Mouse (Mus musculus) neural tube, embryonic 11.5 days (tissue): ENCODE results near the gene Ttc23. TPM values are rescaled to one million over a fixed set of nuclear protein-coding genes. Genes with fewer than 3 reads are reported as not detected.

ENCODE experiments used
- ATAC-seq: fragments of 200-750 bp; cut with Nextera tagmentation; 2 replicates; pipeline ENCODE4 v1.8.0; 2017; ENCODE audit warnings: moderate number of reproducible peaks, mild to moderate bottlenecking, moderate TSS enrichment, moderate library complexity; ENCODE audit not compliant: insufficient read depth, low FRiP score, low TSS enrichment
- DNase-seq: peaks from one replicate; pipeline ENCODE4 v3.0.0-alpha.2; 2015; ENCODE audit warnings: low spot score
- H3K27ac ChIP-seq: fragments of 300-500 bp; sonication (generic); 2 replicates; pipeline ENCODE4 v1.5.1; 2014; ENCODE audit warnings: low read depth, mild to moderate bottlenecking, low read length
- H3K27me3 ChIP-seq: fragments of 300-500 bp; sonication (generic); 2 replicates; pipeline ENCODE4 v1.6.1; 2014; ENCODE audit warnings: mild to moderate bottlenecking, low read length, mixed read lengths; ENCODE audit not compliant: control insufficient read depth, insufficient read depth
- H3K36me3 ChIP-seq: fragments of 300-500 bp; sonication (generic); 2 replicates; pipeline ENCODE4 v1.6.1; 2014; ENCODE audit warnings: mild to moderate bottlenecking, low read length, moderate library complexity, mixed read lengths; ENCODE audit not compliant: control insufficient read depth, insufficient read depth
- H3K4me1 ChIP-seq: fragments of 300-500 bp; sonication (generic); 2 replicates; pipeline ENCODE4 v1.6.1; 2014; ENCODE audit warnings: low read length, mixed read lengths; ENCODE audit not compliant: control insufficient read depth, insufficient read depth
- H3K4me2 ChIP-seq: fragments of 300-500 bp; sonication (generic); 2 replicates; pipeline ENCODE4 v1.6.1; 2014; ENCODE audit warnings: low read depth, mild to moderate bottlenecking, moderate library complexity
- H3K4me3 ChIP-seq: fragments of 300-500 bp; sonication (generic); 2 replicates; pipeline ENCODE4 v1.5.1; 2014; ENCODE audit warnings: low read depth, low read length
- H3K9ac ChIP-seq: fragments of 300-500 bp; sonication (generic); 2 replicates; pipeline ENCODE4 v1.6.1; 2014; ENCODE audit warnings: mild to moderate bottlenecking, low read length
- H3K9me3 ChIP-seq: fragments of 300-500 bp; sonication (generic); 2 replicates; pipeline ENCODE4 v1.6.1; 2016; ENCODE audit warnings: low read length; ENCODE audit not compliant: control insufficient read depth
- WGBS: fragments of 180-500 bp; shearing (Covaris S2); extraction: QIAGEN DNeasy Blood & Tissue Kit; methylation state at CpG from one replicate; pipeline ENCODE4 v1.1.7; 2014; 5-methylcytosine and 5-hydroxymethylcytosine counted together
- polyA plus RNA-seq: library from polyadenylated mRNA; unstranded; fragments of >200 nt; fragmentation: Nextera tagmentation; extraction: Ambion mirVana; gene quantifications from 2 replicates; pipeline ENCODE4 v1.2.1, GENCODE M21; 2014

Ttc23 gene
- polyA plus RNA-seq, 1 experiment from 2014 or later, result 35.4 TPM

- H3K4me3 ChIP-seq, result no peak overlapping the region
- H3K4me2 ChIP-seq, result no peak overlapping the region
- no peak for ATAC-seq
- H3K4me1 ChIP-seq, result no peaks in the 10 kb centered on the region
- H3K36me3 ChIP-seq, result no peaks in the 10 kb centered on the region; the same call in 1 of the 2 replicates
- H3K27ac ChIP-seq, result no peak overlapping the region
- 95% methylated on average over 4 of the region's 4 CpGs for WGBS
- no peaks in the 10 kb centered on the region for H3K27me3 ChIP-seq
- no peaks in the 10 kb centered on the region for H3K9me3 ChIP-seq
- H3K9ac ChIP-seq, result no peak overlapping the region
- no peak for DNase-seq
Observed at GRCm38 (mm10) chr7:67728809-67729208, 81.6 kb downstream of the Ttc23 start.

- no peak overlapping the region for H3K27ac ChIP-seq
- H3K4me2 ChIP-seq, result no peak overlapping the region
- 71% methylated on average over 5 of the region's 5 CpGs for WGBS
- DNase-seq (no peak), ATAC-seq (no peak)
- no peak overlapping the region for H3K4me3 ChIP-seq
- H3K4me1 ChIP-seq, result no peaks in the 10 kb centered on the region
- H3K9me3 ChIP-seq, result no peaks in the 10 kb centered on the region
- no peaks in the 10 kb centered on the region for H3K27me3 ChIP-seq
- H3K36me3 ChIP-seq, result no peaks in the 10 kb centered on the region; the same call in 1 of the 2 replicates
- no peak overlapping the region for H3K9ac ChIP-seq
Observed at GRCm38 (mm10) chr7:67730431-67731110, 83.4 kb downstream of the Ttc23 start.

- no peak overlapping the region for H3K27ac ChIP-seq
- 87% methylated on average over 4 of the region's 4 CpGs for WGBS
- H3K9ac ChIP-seq, result no peak overlapping the region
- ATAC-seq (no peak), DNase-seq (no peak)
- H3K4me2 ChIP-seq, result no peak overlapping the region
- no peak overlapping the region for H3K4me3 ChIP-seq
- 0 out of 2 replicates have a peak, but pooled peaks cover 3% of the 10 kb centered on the region for H3K4me1 ChIP-seq
- no peaks in the 10 kb centered on the region; the same call in 1 of the 2 replicates for H3K36me3 ChIP-seq
- no peaks in the 10 kb centered on the region for H3K9me3 ChIP-seq
- no peaks in the 10 kb centered on the region for H3K27me3 ChIP-seq
Observed at GRCm38 (mm10) chr7:67732276-67732675, 85.1 kb downstream of the Ttc23 start.

- ATAC-seq (no peak), DNase-seq (no peak)
- Histone ChIP-seq H3K4me2 (no peak overlapping the region), H3K4me1 (0 out of 2 replicates have a peak, but pooled peaks cover 3% of the 10 kb centered on the region), H3K27me3 (no peaks in the 10 kb centered on the region), H3K9me3 (no peaks in the 10 kb centered on the region), H3K27ac (no peak overlapping the region), H3K36me3 (no peaks in the 10 kb centered on the region), H3K9ac (no peak overlapping the region), H3K4me3 (no peak overlapping the region)
- 86% methylated on average over 4 of the region's 4 CpGs for WGBS
Observed at GRCm38 (mm10) chr7:67740382-67740781, 93.2 kb downstream of the Ttc23 start.

GRCm38 (mm10) chr7:67740796-67741195, 93.6 kb downstream of the Ttc23 start:
- whole genome bisulfite sequencing, result 80% methylated on average over 5 of the region's 5 CpGs
- H3K36me3 ChIP-seq, result no peaks in the 10 kb centered on the region
- H3K9me3 ChIP-seq, result no peaks in the 10 kb centered on the region
- ATAC-seq, result no peak
- H3K4me2 ChIP-seq, result no peak overlapping the region
- no peak for DNase-seq
- H3K9ac ChIP-seq, result no peak overlapping the region
- 0 out of 2 replicates have a peak, but pooled peaks cover 3% of the 10 kb centered on the region for H3K4me1 ChIP-seq
- H3K27ac ChIP-seq, result no peak overlapping the region
- H3K27me3 ChIP-seq, result no peaks in the 10 kb centered on the region
- H3K4me3 ChIP-seq, result no peak overlapping the region

GRCm38 (mm10) chr7:67741706-67742105, 94.5 kb downstream of the Ttc23 start:
- ATAC-seq, result no peak
- WGBS, result 76% methylated on average over 7 of the region's 7 CpGs
- no peak overlapping the region for H3K27ac ChIP-seq

GRCm38 (mm10) chr7:67747731-67748305, 100.6 kb downstream of the Ttc23 start:
- ATAC-seq (no peak), DNase-seq (no peak)
- WGBS, result 91% methylated on average over 4 of the region's 4 CpGs

More at GRCm38 (mm10) chr7:67741706-67742105, 94.5 kb downstream of the Ttc23 start:
- Histone ChIP-seq H3K4me2 (no peak overlapping the region), H3K36me3 (no peaks in the 10 kb centered on the region), H3K9ac (no peak overlapping the region), H3K4me3 (no peak overlapping the region), H3K4me1 (no peaks in the 10 kb centered on the region), H3K9me3 (no peaks in the 10 kb centered on the region), H3K27me3 (no peaks in the 10 kb centered on the region)
- DNase-seq, result no peak

GRCm38 (mm10) chr7:67749441-67750239, 102.4 kb downstream of the Ttc23 start:
- no peaks in the 10 kb centered on the region for H3K9me3 ChIP-seq
- H3K4me2 ChIP-seq, result no peak overlapping the region
- ATAC-seq (no peak), DNase-seq (no peak)
- WGBS, result 56% methylated on average over 4 of the region's 4 CpGs
- no peaks in the 10 kb centered on the region for H3K4me1 ChIP-seq
- no peak overlapping the region for H3K27ac ChIP-seq
- no peaks in the 10 kb centered on the region for H3K36me3 ChIP-seq
- H3K4me3 ChIP-seq, result no peak overlapping the region
- no peak overlapping the region for H3K9ac ChIP-seq
- no peaks in the 10 kb centered on the region for H3K27me3 ChIP-seq

More at GRCm38 (mm10) chr7:67747731-67748305, 100.6 kb downstream of the Ttc23 start:
- no peak overlapping the region for H3K4me2 ChIP-seq
- H3K27me3 ChIP-seq, result no peaks in the 10 kb centered on the region
- H3K9ac ChIP-seq, result no peak overlapping the region
- H3K9me3 ChIP-seq, result no peaks in the 10 kb centered on the region
- H3K27ac ChIP-seq, result no peak overlapping the region
- H3K4me3 ChIP-seq, result no peak overlapping the region
- H3K36me3 ChIP-seq, result no peaks in the 10 kb centered on the region
- H3K4me1 ChIP-seq, result no peaks in the 10 kb centered on the region
